Mouse (Mus musculus) small intestine, adult 2 months (tissue): Measurements from ENCODE around the gene Gm28038. TPM values are rescaled to one million over a fixed set of nuclear protein-coding genes. Genes with fewer than 3 reads are reported as not detected.

Source experiments
- H3K27ac ChIP-seq: fragments of 200-500 bp; 2 replicates; pipeline ENCODE4 v1.5.1; 2012; ENCODE audit warnings: low read depth, low read length, control low read depth, inconsistent platforms; ENCODE audit not compliant: insufficient read depth
- H3K27me3 ChIP-seq: fragments of 200-500 bp; 2 replicates; pipeline ENCODE4 v1.6.1; 2012; ENCODE audit warnings: mild to moderate bottlenecking, moderate library complexity, low read length, inconsistent platforms; ENCODE audit not compliant: control insufficient read depth, insufficient read depth
- H3K36me3 ChIP-seq: fragments of 200-500 bp; 2 replicates; pipeline ENCODE4 v1.6.1; 2012; ENCODE audit warnings: mild to moderate bottlenecking, low read length, control low read depth, inconsistent platforms; ENCODE audit not compliant: control insufficient read depth, insufficient read depth
- H3K4me1 ChIP-seq: fragments of 200-500 bp; 2 replicates; pipeline ENCODE4 v1.6.1; 2012; ENCODE audit warnings: low read length, inconsistent platforms, mixed read lengths; ENCODE audit not compliant: control insufficient read depth, insufficient read depth, insufficient read length
- H3K4me3 ChIP-seq: fragments of 200-500 bp; 2 replicates; pipeline ENCODE4 v1.5.1; 2012; ENCODE audit warnings: low read depth, mild to moderate bottlenecking, control low read depth, inconsistent platforms, low read length, moderate library complexity
- CTCF ChIP-seq: fragments of 200-500 bp; IDR thresholded peaks from 2 replicates; pipeline ENCODE4 v1.5.1; 2012; ENCODE audit warnings: low read depth, mild to moderate bottlenecking, control low read depth, inconsistent platforms, low read length, moderate library complexity, mixed read lengths; ENCODE audit not compliant: insufficient replicate concordance, insufficient read length; ENCODE audit errors: extremely low read depth
- POLR2A ChIP-seq: fragments of 200-500 bp; IDR thresholded peaks from 2 replicates; pipeline ENCODE4 v1.6.1; 2012; ENCODE audit warnings: low read depth, mild to moderate bottlenecking, control low read depth, inconsistent platforms, low read length, moderate library complexity
- WGBS: fragments of 180-500 bp; shearing (Covaris S2); methylation state at CpG from one replicate; pipeline ENCODE4 v1.1.7; 2018; 5-methylcytosine and 5-hydroxymethylcytosine counted together
- polyA plus RNA-seq: library from polyadenylated mRNA; depleted of rRNA; stranded (reverse); fragments of >200 nt; gene quantifications from 2 replicates; pipeline ENCODE4 v1.2.3, GENCODE M21; 2012

The Gm28038 gene
- polyA plus RNA-seq, 1 experiment, result not detected

DNA sequence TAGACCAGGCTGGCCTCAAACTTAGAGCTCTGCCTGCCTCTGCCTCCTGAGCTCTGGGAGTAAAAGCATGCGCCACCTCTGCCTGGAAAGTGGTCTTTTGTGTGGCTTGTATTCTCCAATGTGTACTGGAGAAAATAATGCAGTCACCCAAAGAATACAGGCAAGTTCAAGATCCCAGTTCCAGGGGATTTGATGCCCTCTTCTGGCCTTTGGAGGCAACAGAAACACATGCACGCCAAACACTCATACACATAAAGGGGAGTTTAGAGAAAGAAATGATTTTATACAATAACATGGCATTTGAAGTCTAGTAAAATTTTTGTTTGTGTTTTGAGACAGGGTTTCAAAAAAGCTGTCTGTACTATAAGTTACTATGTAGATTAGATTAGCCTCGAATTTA, 18.7 kb downstream of the Gm28038 start:
- Histone ChIP-seq H3K4me1 (no peaks in the 10 kb centered on the region), H3K36me3 (peaks cover 34% of the 10 kb centered on the region), H3K4me3 (no peak overlapping the region), H3K27me3 (no peaks in the 10 kb centered on the region), H3K27ac (no peak overlapping the region)
- TF ChIP-seq POLR2A, result no peak
- TF ChIP-seq CTCF, result no peak
- 63% methylated on average over 3 of the region's 3 CpGs for WGBS

DNA sequence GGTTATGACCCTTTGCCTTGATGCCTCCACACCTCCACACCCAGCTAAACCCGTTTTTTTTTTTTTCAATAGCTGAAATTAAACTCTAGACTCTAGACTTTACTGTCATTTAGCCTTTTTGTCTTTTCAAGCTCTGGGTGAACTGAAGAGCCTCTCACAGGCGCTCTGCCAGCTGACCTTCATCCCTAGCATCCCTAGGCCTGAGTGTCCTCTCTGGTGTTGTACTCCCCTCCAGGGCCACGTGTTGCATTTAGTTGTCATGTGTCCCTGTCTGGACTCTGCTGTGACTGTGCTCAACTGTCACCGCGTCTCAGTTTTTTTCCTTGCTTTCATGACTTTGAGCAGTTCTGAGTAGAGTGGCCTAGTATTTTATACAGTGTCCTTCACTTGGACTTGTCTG, 19.1 kb downstream of the Gm28038 start:
- Histone ChIP-seq H3K36me3 (peaks cover 38% of the 10 kb centered on the region), H3K27me3 (no peaks in the 10 kb centered on the region), H3K4me1 (no peaks in the 10 kb centered on the region), H3K27ac (no peak overlapping the region), H3K4me3 (no peak overlapping the region)
- 80% methylated on average over 5 of the region's 5 CpGs for WGBS
- TF ChIP-seq CTCF (no peak), POLR2A (no peak)

DNA sequence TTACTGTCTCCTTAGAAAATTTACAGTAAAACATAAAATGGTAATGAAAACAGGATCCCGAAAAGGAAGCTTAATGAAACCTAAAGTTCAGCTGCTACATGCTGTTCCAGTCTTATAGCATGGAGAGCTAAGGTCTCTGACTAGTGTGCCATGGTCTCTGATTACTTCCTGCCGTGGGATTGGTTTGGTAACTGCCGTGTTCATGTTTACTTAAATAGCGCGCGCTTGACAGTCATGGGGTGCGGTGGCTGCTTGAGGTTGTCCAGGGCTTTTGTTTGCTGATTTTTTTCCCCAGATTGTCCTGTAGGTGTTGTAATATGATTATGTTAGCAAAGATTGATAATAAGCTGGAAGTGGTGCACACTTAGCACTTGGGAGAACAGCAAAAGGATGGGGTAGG, 25.2 kb downstream of the Gm28038 start:
- Histone ChIP-seq H3K4me1 (no peaks in the 10 kb centered on the region), H3K27ac (no peak overlapping the region), H3K4me3 (no peak overlapping the region), H3K27me3 (no peaks in the 10 kb centered on the region), H3K36me3 (peaks cover 61% of the 10 kb centered on the region)
- WGBS, result 89% methylated on average over 7 of the region's 7 CpGs
- no peak for TF ChIP-seq CTCF
- TF ChIP-seq POLR2A, result no peak

DNA sequence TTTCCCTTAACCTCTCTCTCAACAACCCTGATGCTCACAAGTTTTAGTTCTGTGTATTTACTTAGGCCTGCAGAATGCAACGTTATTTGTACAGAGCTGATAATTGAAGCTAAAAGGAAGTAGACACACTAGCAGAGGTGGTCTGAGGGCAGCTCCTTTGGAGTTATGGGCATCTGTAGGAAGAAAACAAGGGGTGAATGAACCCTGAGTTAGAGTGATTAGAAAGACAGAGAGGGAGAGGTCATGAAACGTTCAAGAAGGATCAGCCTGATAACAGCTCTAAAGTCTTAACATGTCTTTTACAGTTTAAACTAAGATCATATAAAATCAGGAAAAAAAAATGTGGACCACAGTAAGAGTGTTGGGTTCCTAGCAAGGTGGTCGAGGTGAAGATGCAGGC, 28.5 kb downstream of the Gm28038 start:
- TF ChIP-seq CTCF (no peak), POLR2A (no peak)
- H3K36me3 ChIP-seq, result peaks cover 68% of the 10 kb centered on the region
- no peaks in the 10 kb centered on the region for H3K4me1 ChIP-seq
- 64% methylated on average over 3 of the region's 3 CpGs for WGBS
- no peak overlapping the region for H3K27ac ChIP-seq
- no peaks in the 10 kb centered on the region for H3K27me3 ChIP-seq
- no peak overlapping the region for H3K4me3 ChIP-seq

DNA sequence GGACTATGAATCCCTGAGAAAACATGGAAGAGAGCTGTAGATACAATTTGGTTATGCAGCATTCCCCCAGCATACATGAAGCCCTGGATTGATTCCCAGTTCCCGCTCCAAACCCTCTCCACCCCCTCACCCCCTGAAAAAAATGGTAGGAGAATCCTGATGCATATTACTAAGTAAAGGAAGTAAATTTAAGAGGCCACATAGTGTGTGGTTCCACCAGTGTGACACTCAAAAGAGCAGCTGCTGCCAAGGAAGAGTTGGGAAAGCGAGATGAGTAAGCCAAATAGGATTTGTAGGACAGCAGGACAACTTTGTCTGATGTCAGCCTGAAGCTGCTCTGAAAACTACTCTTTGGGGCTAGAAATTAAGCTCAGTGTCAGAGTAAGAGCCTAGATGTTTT, 30.6 kb downstream of the Gm28038 start:
- Histone ChIP-seq H3K4me3 (no peak overlapping the region), H3K27ac (no peak overlapping the region), H3K4me1 (no peaks in the 10 kb centered on the region), H3K27me3 (no peaks in the 10 kb centered on the region), H3K36me3 (peaks cover 69% of the 10 kb centered on the region)
- TF ChIP-seq CTCF (no peak), POLR2A (no peak)
- WGBS, result 90% methylated on average over 2 of the region's 2 CpGs

DNA sequence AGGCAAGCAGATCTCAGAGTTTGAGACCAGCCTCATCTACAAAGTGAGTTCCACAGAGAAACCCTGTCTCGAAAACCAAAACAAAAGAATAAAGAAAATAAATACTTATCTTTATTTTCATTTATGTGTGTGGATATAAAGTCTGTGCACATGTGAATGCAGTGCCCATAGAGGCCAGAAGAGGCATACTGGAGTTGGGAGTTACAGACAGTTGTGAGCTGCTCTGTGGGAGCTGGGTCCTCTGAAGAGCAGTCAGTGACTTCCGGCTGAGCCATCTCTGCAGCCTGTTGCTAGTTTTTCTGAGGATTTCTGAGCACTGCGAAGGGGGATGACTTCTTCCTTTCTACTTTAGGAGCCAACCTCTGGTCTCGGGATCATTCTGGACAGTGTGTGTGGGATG, 35.3 kb downstream of the Gm28038 start:
- H3K36me3 ChIP-seq, result peaks cover 64% of the 10 kb centered on the region
- H3K4me1 ChIP-seq, result no peaks in the 10 kb centered on the region
- H3K27ac ChIP-seq, result no peak overlapping the region
- 98% methylated on average over 4 of the region's 4 CpGs for WGBS
- H3K4me3 ChIP-seq, result no peak overlapping the region
- TF ChIP-seq CTCF (no peak), POLR2A (no peak)
- H3K27me3 ChIP-seq, result no peaks in the 10 kb centered on the region

DNA sequence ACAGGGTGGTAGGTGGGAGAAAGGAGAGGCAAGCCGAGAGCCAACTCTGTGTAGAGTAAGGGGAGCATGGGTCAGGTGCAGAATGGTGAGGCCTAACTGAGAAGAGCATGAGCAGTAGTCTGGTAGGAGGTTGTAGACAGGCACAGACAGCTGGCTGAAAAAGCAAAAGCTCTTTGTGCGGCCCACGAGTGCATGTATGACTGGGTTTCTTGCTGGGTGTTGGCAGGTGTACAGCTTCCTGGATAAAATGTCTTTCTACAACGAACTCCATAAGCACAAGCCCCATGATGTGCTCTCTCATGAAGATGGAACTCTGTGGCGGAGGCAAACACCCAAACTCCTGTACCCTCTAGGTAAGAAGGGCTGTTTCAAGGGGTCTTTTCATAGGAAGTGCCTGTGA, 36.1 kb downstream of the Gm28038 start:
- WGBS, result 87% methylated on average over 5 of the region's 5 CpGs
- no peak overlapping the region for H3K4me3 ChIP-seq
- H3K36me3 ChIP-seq, result peaks cover 68% of the 10 kb centered on the region
- no peak for TF ChIP-seq CTCF
- no peak for TF ChIP-seq POLR2A
- no peaks in the 10 kb centered on the region for H3K4me1 ChIP-seq
- no peaks in the 10 kb centered on the region for H3K27me3 ChIP-seq
- no peak overlapping the region for H3K27ac ChIP-seq

DNA sequence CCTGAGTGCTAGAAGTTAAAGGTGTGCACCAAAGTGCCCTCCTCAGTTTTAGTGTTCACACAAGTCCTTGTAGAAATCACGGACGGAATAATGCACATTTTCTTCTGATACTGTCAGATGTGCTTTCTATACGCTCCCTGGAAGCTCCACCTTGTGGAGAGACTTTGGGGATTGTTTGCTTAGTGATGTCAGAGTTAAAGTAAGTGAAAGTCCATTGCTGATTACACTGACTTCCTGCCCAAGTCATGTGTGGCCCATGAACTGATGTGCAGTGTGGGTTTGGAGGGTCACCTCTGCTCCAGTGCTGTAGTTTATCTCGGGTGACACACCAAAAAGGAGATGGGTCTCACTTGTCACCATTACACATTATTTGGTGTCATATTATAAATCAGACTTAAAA, 38.4 kb downstream of the Gm28038 start:
- no peaks in the 10 kb centered on the region for H3K4me1 ChIP-seq
- peaks cover 69% of the 10 kb centered on the region for H3K36me3 ChIP-seq
- no peak overlapping the region for H3K4me3 ChIP-seq
- no peak for TF ChIP-seq POLR2A
- no peak for TF ChIP-seq CTCF
- H3K27ac ChIP-seq, result no peak overlapping the region
- H3K27me3 ChIP-seq, result no peaks in the 10 kb centered on the region
- WGBS, result 44% methylated on average over 4 of the region's 4 CpGs
